Mouse (Mus musculus) limb, embryonic 14.5 days (tissue): ENCODE results near the gene Tm7sf2. TPM values are rescaled to one million over a fixed set of nuclear protein-coding genes. Genes with fewer than 3 reads are reported as not detected.

ENCODE experiments used
- ATAC-seq: fragments of 200-750 bp; cut with Nextera tagmentation; 2 replicates; pipeline ENCODE4 v1.8.0; 2017; ENCODE audit warnings: low read depth, moderate number of reproducible peaks, moderate TSS enrichment; ENCODE audit not compliant: low FRiP score
- DNase-seq: peaks from one replicate; pipeline ENCODE4 v3.0.0-alpha.2; 2015; ENCODE audit warnings: low spot score
- H3K27ac ChIP-seq: fragments of 300-500 bp; sonication (generic); replicated peaks from 2 replicates; pipeline ENCODE4 v1.5.1; 2014; ENCODE audit warnings: low read depth, mild to moderate bottlenecking, low read length, moderate library complexity, mixed read lengths
- H3K27me3 ChIP-seq: fragments of 300-500 bp; sonication (generic); 2 replicates; pipeline ENCODE4 v1.6.1; 2014; ENCODE audit warnings: low read length, mixed read lengths; ENCODE audit not compliant: control insufficient read depth, insufficient read depth
- H3K36me3 ChIP-seq: fragments of 300-500 bp; sonication (generic); 2 replicates; pipeline ENCODE4 v1.6.1; 2014; ENCODE audit warnings: mild to moderate bottlenecking, low read length, moderate library complexity, mixed read lengths; ENCODE audit not compliant: control insufficient read depth, insufficient read depth
- H3K4me1 ChIP-seq: fragments of 300-500 bp; sonication (generic); 2 replicates; pipeline ENCODE4 v1.6.1; 2014; ENCODE audit warnings: antibody characterized with exemption, low read length, mixed read lengths; ENCODE audit not compliant: control insufficient read depth, insufficient read depth
- H3K4me2 ChIP-seq: fragments of 300-500 bp; sonication (generic); replicated peaks from 2 replicates; pipeline ENCODE4 v1.6.1; 2014; ENCODE audit warnings: low read depth, mild to moderate bottlenecking, low read length, moderate library complexity; ENCODE audit not compliant: severe bottlenecking
- H3K4me3 ChIP-seq: fragments of 300-500 bp; sonication (generic); replicated peaks from 2 replicates; pipeline ENCODE4 v1.5.1; 2014; ENCODE audit warnings: low read length
- H3K9ac ChIP-seq: fragments of 300-500 bp; sonication (generic); 2 replicates; pipeline ENCODE4 v1.6.1; 2014; ENCODE audit warnings: mild to moderate bottlenecking, low read depth, low read length, moderate library complexity; ENCODE audit not compliant: severe bottlenecking
- H3K9me3 ChIP-seq: fragments of 300-500 bp; sonication (generic); 2 replicates; pipeline ENCODE4 v1.6.1; 2016; ENCODE audit warnings: low read length; ENCODE audit not compliant: control insufficient read depth
- POLR2A ChIP-seq: fragments of 200-500 bp; IDR thresholded peaks from 2 replicates; pipeline ENCODE4 v1.8.0; 2012; ENCODE audit warnings: inconsistent platforms, mild to moderate bottlenecking, moderate library complexity, borderline replicate concordance; ENCODE audit not compliant: insufficient read depth, insufficient read length; ENCODE audit errors: extremely low read depth
- WGBS: fragments of 180-500 bp; shearing (Covaris S2); extraction: QIAGEN DNeasy Blood & Tissue Kit; methylation state at CpG from one replicate; pipeline ENCODE4 v1.1.7; 2014; 5-methylcytosine and 5-hydroxymethylcytosine counted together
- polyA plus RNA-seq, 2 experiments: library from polyadenylated mRNA; depleted of rRNA in 1 of 2; stranded (reverse) in 1 of 2; unstranded in 1 of 2; fragments of >200 nt; fragmentation: Nextera tagmentation in 1 of 2; extraction: Ambion mirVana in 1 of 2; gene quantifications; 2 replicates each; pipeline versions ENCODE4 v1.2.1 to v1.2.3; 2012 to 2014

Tm7sf2 gene
- polyA plus RNA-seq, 2 experiments: 18.8 to 43.8 TPM

- H3K36me3 ChIP-seq: no peaks in the 10 kb centered on the region
- ATAC-seq (no peak), DNase-seq (no peak)
- TF ChIP-seq POLR2A: no peak
- no peaks in the 10 kb centered on the region for H3K4me1 ChIP-seq
- no peak overlapping the region for H3K9ac ChIP-seq
- WGBS: 83% methylated on average over 6 of the region's 6 CpGs
- H3K27ac ChIP-seq: no peak overlapping the region
- no peak overlapping the region for H3K4me3 ChIP-seq
- no peaks in the 10 kb centered on the region for H3K27me3 ChIP-seq
- H3K4me2 ChIP-seq: no peak overlapping the region
- no peaks in the 10 kb centered on the region for H3K9me3 ChIP-seq
Measured at GRCm38 (mm10) chr19:6028991-6029390, 39.2 kb downstream of the Tm7sf2 start.

GRCm38 (mm10) chr19:6023930-6024329 is 44.2 kb downstream of the Tm7sf2 start:
- no peaks in the 10 kb centered on the region for H3K36me3 ChIP-seq
- no peaks in the 10 kb centered on the region for H3K4me1 ChIP-seq
- no peak overlapping the region for H3K27ac ChIP-seq
- H3K9me3 ChIP-seq: no peaks in the 10 kb centered on the region
- TF ChIP-seq POLR2A: no peak
- no peak overlapping the region for H3K4me2 ChIP-seq
- WGBS: 79% methylated on average over 7 of the region's 7 CpGs
- no peak overlapping the region for H3K4me3 ChIP-seq
- no peak overlapping the region for H3K9ac ChIP-seq
- no peak for DNase-seq
- H3K27me3 ChIP-seq: no peaks in the 10 kb centered on the region
- ATAC-seq: no peak

- H3K4me1 ChIP-seq: no peaks in the 10 kb centered on the region
- no peak for ATAC-seq
- H3K36me3 ChIP-seq: no peaks in the 10 kb centered on the region
- DNase-seq: no peak
- H3K9me3 ChIP-seq: no peaks in the 10 kb centered on the region
- H3K9ac ChIP-seq: no peak overlapping the region
- H3K27me3 ChIP-seq: no peaks in the 10 kb centered on the region
- H3K27ac ChIP-seq: no peak overlapping the region
- TF ChIP-seq POLR2A: no peak
- H3K4me2 ChIP-seq: no peak overlapping the region
- WGBS: 52% methylated on average over 8 of the region's 8 CpGs
- H3K4me3 ChIP-seq: no peak overlapping the region
Measured at GRCm38 (mm10) chr19:6023059-6023458, 45.1 kb downstream of the Tm7sf2 start.

- H3K4me3 ChIP-seq: no peak overlapping the region
- peaks cover 5% of the 10 kb centered on the region; the same call in 1 of the 2 replicates for H3K4me1 ChIP-seq
- H3K36me3 ChIP-seq: no peaks in the 10 kb centered on the region
- H3K4me2 ChIP-seq: no peak overlapping the region
- H3K27ac ChIP-seq: no peak overlapping the region
- DNase-seq (no peak), ATAC-seq (no peak)
- no peaks in the 10 kb centered on the region for H3K27me3 ChIP-seq
- WGBS: 49% methylated on average over 3 of the region's 3 CpGs
- H3K9ac ChIP-seq: no peak overlapping the region
- no peak for TF ChIP-seq POLR2A
- no peaks in the 10 kb centered on the region for H3K9me3 ChIP-seq
Measured at GRCm38 (mm10) chr19:6020276-6020675, 47.9 kb downstream of the Tm7sf2 start.

GRCm38 (mm10) chr19:6018142-6019089 is 49.8 kb downstream of the Tm7sf2 start:
- ATAC-seq: no peak
- 29% methylated on average over 15 of the region's 15 CpGs for WGBS
- no peak for TF ChIP-seq POLR2A
- Histone ChIP-seq H3K4me1 (peaks cover 8% of the 10 kb centered on the region; the same call in 1 of the 2 replicates), H3K9ac (no peak overlapping the region), H3K27me3 (no peaks in the 10 kb centered on the region), H3K4me2 (no peak overlapping the region), H3K9me3 (no peaks in the 10 kb centered on the region), H3K4me3 (no peak overlapping the region), H3K36me3 (no peaks in the 10 kb centered on the region), H3K27ac (no peak overlapping the region)
- DNase-seq: peak; percentile 77
